Mouse (Mus musculus) small intestine, adult 2 months (tissue): Measurements from ENCODE around the gene Krtap6-5.
"Not testable (repeated sequence)": the region's sequence is repeated elsewhere in the genome, so short reads cannot be mapped to it uniquely, and the experiment has no call there.

ENCODE experiments used
- CTCF ChIP-seq: fragments of 200-500 bp; IDR thresholded peaks from 2 replicates; pipeline ENCODE4 v1.5.1; 2012; ENCODE audit warnings: low read depth, mild to moderate bottlenecking, control low read depth, inconsistent platforms, low read length, moderate library complexity, mixed read lengths; ENCODE audit not compliant: insufficient replicate concordance, insufficient read length; ENCODE audit errors: extremely low read depth
- POLR2A ChIP-seq: fragments of 200-500 bp; IDR thresholded peaks from 2 replicates; pipeline ENCODE4 v1.6.1; 2012; ENCODE audit warnings: low read depth, mild to moderate bottlenecking, control low read depth, inconsistent platforms, low read length, moderate library complexity

DNA sequence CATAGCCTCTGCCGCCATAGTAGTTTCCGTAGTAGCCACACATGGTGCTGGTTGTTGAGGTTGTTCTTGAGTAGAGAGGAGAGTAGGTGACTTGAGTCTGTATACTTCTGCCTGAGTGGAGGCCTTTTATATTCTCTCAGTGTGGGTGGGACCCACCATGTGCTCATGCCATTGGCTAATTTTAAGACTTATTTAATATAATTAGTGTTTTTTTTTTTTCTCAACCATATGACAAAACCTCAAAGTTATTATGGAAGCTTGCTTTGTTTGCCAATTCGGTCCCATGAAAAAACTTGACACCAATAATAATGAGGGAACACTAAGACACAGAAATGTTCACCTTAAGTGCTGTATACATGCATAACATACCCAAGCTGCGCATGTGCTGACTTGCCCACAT is 6.3 kb downstream of the Krtap6-5 start, which contains the start of gene Gm10228:
- not testable (repeated sequence) for TF ChIP-seq CTCF, POLR2A
